Mouse (Mus musculus) fat pad, adult 2 months (tissue): ENCODE results near the gene Zfp37.
"Not testable (repeated sequence)": the region's sequence is repeated elsewhere in the genome, so short reads cannot be mapped to it uniquely, and the experiment has no call there.

Experiments
- DNase-seq: peaks from one replicate; pipeline ENCODE4 v3.0.0-alpha.2; 2011; ENCODE audit warnings: low read depth, low spot score; ENCODE audit errors: extremely low read depth

Gene Zfp37

DNA sequence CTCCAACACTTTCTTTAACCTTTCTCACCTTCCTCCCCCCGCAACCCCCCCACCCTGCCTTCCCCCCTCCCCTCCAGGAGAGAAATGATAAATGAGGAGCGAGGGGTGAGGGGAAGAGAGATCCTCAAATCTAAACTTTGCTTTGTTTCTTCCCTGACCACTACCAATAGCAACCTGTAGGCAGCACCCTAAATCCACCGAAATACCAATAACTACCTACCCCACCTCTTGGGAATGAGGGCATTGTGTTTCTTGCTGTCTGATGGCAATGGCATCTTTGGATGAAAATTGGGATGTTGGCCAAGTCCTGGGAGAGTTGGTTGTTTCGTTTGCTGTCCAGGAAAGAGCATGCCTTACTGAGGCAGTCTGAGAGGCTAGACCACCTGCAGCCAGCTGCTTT lies 20.8 kb downstream of the Zfp37 start:
- no peak for DNase-seq

DNA sequence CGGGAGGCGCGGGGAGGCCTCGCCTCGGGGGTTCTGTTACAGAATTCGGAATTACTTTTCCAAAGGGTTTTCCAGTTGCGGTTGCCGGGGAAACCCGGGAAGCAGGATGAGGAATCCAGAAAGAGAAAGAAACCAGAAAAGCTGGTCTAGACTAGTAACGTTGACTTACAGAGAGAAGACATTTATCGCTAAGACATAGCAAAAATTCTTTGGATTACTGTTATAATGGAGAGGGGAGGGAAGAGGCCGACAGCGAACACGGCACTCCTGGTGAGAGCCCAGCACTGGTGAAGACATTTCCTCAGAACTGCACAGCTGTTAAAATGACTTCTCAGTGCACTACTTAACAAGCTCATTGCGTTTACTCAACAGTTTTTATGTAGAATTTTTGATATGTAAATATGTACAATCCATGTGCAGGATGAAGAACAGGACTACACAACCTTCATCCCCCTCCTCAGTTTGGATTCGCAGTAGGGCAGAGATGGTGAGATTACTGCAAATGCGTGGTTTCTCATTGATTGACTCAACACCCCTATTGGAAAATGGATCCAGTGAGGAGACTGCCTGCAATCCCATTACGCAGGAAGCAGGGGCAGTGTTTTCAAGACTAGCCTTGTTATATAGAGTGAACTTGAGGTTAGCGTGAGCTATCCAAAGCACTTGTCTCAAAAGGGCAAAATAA lies 22.0 kb downstream of the Zfp37 start:
- no peak for DNase-seq

DNA sequence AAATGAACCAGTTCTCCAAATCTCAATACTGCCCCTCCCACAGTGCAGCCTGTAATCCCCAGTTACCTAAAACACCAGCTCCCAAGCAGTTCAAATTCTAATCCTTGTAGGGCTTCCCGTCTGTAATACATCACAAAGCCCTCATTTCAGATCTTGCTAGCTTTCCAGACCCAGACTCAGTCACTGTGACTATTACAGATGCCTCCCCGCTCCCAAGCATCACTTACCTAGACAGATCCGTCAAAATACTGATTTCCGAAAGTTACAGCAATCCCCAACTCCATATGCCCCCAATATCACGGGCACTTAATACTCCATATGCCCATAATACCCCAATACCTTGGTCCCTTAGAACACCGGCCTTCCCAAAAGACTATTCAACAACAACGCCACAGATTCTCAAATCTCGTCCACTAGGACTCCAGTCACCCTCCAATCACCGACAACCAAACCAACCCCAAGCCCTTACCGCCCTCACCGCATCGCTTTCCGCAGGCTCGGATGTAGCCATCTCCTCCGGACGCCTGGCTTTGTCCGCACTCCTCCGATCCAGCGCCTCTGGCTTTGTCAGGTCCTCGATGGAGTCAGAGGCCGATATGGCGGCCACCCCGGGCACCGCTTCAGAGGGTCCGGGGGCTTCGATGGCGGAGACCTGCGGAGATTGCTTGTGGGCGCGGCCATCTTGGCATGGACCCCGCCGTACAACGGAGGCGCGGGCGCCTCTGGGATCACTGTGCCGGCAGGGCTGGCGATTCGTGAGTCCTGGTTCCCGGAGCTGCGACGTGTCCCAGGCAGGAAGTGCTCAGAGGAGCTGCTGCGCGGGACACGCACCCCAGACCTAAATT lies 22.8 kb downstream of the Zfp37 start:
- no peak for DNase-seq

DNA sequence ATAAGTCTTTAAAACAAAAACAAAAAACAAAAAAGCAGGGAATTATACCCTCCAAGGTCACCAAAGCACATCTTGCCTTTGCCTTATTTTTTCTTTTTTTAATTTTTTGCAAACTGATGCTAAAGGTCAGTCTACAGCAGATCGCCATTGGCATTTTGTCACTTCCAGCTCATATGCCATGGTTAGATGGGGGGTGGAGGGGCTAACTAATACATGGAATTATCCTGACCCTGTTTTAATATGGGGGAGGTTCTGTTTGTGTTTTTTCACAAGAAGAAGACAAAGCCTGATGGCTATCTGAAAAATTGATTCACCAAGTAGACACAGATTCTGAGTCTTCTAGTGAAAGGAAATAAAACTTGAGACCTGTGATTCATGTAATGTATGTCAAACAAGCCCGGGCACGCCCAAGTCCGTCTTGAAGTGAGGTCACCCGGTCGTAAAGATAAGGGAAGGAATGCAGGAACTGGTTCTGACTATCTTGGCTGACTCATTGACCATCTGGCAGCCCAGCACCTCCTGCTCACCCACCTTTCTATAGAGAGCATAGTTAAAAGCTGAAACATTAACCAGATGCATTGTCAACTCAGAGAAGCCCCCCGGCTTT lies 30.8 kb downstream of the Zfp37 start:
- DNase-seq = no peak

DNA sequence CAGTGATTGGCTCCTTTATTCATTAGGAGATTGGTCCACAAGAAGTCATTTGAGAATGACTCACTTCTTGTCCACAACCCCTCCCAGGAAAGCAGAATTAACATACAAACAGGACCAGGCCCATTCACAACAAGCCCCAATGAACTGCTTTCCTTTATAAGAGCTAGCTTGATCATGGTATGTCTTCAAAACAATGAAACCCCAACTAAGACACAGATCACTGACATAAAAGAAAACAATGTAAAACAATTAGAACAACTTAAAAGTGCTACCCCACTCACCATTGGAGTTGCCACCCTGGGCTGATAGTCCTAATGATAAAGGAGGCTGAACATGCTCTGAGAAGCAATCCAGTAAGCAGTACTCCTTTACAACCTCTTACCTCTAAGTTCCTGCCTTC lies 42.1 kb downstream of the Zfp37 start:
- DNase-seq = no peak

DNA sequence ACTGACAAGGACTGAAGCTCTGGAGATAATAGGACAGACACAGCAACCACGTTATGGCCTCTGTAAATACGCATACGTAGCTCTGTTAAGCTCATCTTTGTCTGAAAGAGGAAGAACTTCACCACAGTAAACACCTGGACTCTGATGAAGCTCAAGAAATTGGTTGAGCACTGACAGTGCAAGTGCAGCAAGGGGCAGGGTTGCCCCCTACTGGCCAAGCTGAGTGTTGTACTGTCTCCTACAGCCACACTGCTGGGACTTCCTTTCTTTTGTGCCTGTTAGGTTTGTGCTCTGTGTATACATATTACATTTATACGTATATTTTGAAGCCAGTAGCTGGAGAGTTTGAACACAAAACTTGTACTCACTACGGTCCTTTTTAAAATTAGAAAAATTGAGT lies 53.6 kb downstream of the Zfp37 start:
- DNase-seq = no peak

DNA sequence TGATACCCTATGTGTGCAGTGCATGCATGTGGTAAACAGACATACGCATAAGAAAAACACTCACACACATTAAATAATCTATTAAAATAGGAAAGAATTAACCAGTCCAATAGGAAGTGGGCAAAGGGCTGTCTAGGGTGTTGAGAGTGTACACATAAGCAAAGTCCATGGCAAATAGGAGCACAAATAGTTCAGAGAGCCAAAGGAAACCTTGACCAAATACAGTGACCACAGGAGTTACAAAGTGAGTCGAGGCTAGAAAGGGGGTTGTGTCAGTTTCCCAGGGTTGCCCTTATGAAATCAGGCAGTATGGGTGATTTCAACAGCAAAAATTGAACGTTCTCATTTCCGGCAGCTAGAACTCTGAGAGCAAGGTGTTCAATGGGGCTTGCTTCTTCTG lies 56.4 kb downstream of the Zfp37 start:
- DNase-seq = no peak

DNA sequence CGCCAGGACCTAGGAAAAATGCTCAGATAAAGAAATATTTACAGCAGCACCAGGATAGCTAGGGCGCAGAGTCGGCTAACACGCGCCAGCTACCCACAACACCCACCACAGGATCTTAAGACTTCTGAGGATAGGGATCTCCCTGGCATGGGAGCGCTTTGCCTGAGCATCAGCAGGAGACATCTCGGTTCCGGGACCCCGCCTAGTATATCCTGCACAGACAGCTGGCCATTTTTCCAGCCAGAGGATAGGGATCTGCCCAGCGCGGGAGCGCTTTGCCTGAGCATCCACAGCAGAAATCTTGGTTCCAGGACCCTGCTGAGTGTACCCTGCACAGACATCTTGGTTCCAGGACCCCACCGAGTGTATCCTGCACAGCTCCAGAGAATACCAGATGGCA lies 63.2 kb downstream of the Zfp37 start:
- DNase-seq = not testable (repeated sequence)

DNA sequence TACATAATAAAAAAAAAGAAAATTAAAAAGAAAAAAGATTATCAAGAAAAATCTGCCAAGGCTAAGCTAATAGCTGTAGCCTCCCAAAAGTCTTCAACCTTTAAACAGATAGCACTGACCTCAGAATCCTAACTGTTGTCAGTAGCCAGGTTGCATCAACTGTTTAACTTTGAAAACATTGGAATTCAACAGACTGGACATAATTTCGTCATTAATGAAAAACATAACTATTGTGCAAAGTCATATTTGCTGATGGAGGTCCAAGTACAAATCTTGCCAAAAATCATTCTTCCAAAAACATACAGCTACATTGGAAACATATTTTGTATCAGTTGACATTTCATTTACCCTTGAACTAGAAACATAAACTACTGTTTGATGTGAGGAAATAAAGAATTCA lies 72.4 kb downstream of the Zfp37 start:
- DNase-seq = no peak

DNA sequence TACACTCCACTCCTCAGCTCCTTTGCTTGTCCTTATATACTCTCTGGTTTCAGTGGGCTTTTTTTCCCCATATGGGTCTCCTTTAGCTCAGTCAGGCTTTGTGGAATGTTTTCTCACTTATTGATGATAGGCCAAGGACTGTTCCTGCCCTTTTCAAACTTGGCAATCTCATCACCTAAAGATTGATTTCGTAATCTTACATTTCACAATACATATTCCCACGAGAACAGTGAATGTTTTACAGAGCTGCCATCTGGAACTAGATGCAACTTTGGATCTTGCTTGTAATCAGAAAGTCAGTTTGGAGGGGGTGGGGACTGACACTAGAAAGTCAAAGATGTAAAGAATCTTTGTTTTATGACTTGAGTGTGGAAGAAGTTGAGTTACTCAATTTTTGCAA lies 80.0 kb downstream of the Zfp37 start, which contains the start of gene Mup21:
Gene Mup21 (minus strand): TSS at position 53 of the 400 bp plus-strand sequence.
- no peak for DNase-seq
